Mouse (Mus musculus) G1E (cell line): ENCODE measurements around the gene Itgad.

Experiments used
- CTCF ChIP-seq: IDR thresholded peaks from 2 replicates; pipeline ENCODE4 v1.5.1; 2012; ENCODE audit warnings: low read depth, low read length, inconsistent platforms, mixed read lengths
- POLR2AphosphoS5 ChIP-seq: IDR thresholded peaks from 2 replicates; pipeline ENCODE4 v1.6.1; 2012; ENCODE audit warnings: low read depth, low read length, inconsistent platforms; ENCODE audit not compliant: insufficient replicate concordance
- TAL1 ChIP-seq: conservative IDR thresholded peaks from 2 replicates; pipeline ENCODE4 v1.6.1; 2012; ENCODE audit warnings: low read depth, low read length, inconsistent platforms, mixed read lengths

DNA sequence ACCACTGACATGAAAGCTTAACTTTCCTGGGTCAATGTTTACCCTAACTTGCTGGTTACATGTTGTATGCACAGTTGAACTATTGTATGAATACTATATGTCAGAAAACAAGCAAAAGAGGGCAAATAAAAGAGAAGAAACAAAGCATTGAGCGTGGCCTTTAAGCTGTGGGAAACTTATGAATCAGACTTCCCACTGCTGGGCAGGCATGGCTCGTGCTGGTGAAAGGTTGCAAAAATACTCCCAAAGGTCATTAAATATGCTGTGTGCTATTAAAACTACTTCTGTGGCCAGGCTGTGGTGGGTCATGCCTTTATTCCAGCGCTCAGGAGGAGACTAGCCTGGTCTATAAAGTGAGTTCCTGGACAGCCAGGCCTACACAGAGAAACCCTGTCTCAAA lies 15.8 kb downstream of the Itgad start:
- no peak for TF ChIP-seq CTCF
- TF ChIP-seq POLR2AphosphoS5 = no peak
- TF ChIP-seq TAL1 = no peak
